Mouse (Mus musculus) heart, embryonic 11.5 days (tissue): ENCODE data around the gene Itih5. TPM values are rescaled to one million over a fixed set of nuclear protein-coding genes. Genes with fewer than 3 reads are reported as not detected.

Experiments used
- ATAC-seq: fragments of 200-750 bp; cut with Nextera tagmentation; replicated peaks from 2 replicates; pipeline ENCODE4 v1.8.0; 2017; ENCODE audit warnings: moderate library complexity; ENCODE audit not compliant: insufficient number of reproducible peaks, low FRiP score, low TSS enrichment
- H3K27ac ChIP-seq: fragments of 300-500 bp; sonication (generic); 2 replicates; pipeline ENCODE4 v1.5.1; 2014; ENCODE audit warnings: mild to moderate bottlenecking, low read depth, low read length
- H3K27me3 ChIP-seq: fragments of 300-500 bp; sonication (generic); 2 replicates; pipeline ENCODE4 v1.6.1; 2014; ENCODE audit warnings: mild to moderate bottlenecking, low read length, mixed read lengths; ENCODE audit not compliant: control insufficient read depth, insufficient read depth
- H3K36me3 ChIP-seq: fragments of 300-500 bp; sonication (generic); 2 replicates; pipeline ENCODE4 v1.6.1; 2014; ENCODE audit warnings: mild to moderate bottlenecking, low read length, moderate library complexity, mixed read lengths; ENCODE audit not compliant: control insufficient read depth, insufficient read depth
- H3K4me1 ChIP-seq: fragments of 300-500 bp; sonication (generic); 2 replicates; pipeline ENCODE4 v1.6.1; 2014; ENCODE audit warnings: low read length; ENCODE audit not compliant: control insufficient read depth, insufficient read depth
- H3K4me2 ChIP-seq: fragments of 300-500 bp; sonication (generic); 2 replicates; pipeline ENCODE4 v1.6.1; 2014; ENCODE audit warnings: mild to moderate bottlenecking, moderate library complexity
- H3K4me3 ChIP-seq: fragments of 300-500 bp; sonication (generic); 2 replicates; pipeline ENCODE4 v1.5.1; 2014; ENCODE audit warnings: low read depth, low read length
- H3K9ac ChIP-seq: fragments of 300-500 bp; sonication (generic); 2 replicates; pipeline ENCODE4 v1.6.1; 2014; ENCODE audit warnings: mild to moderate bottlenecking, low read depth, low read length, moderate library complexity
- H3K9me3 ChIP-seq: fragments of 300-500 bp; sonication (generic); replicated peaks from 2 replicates; pipeline ENCODE4 v1.6.1; 2016; ENCODE audit warnings: low read length; ENCODE audit not compliant: control insufficient read depth
- WGBS: fragments of 180-500 bp; shearing (Covaris S2); extraction: QIAGEN DNeasy Blood & Tissue Kit; methylation state at CpG from one replicate; pipeline ENCODE4 v1.1.7; 2014; ENCODE audit not compliant: insufficient replicate concordance; 5-methylcytosine and 5-hydroxymethylcytosine counted together
- polyA plus RNA-seq: library from polyadenylated mRNA; unstranded; fragments of >200 nt; fragmentation: Nextera tagmentation; extraction: Ambion mirVana; gene quantifications from 2 replicates; pipeline ENCODE4 v1.2.1, GENCODE M21; 2014

The Itih5 gene
- polyA plus RNA-seq, 1 experiment from 2014 or later: 2.7 TPM

DNA sequence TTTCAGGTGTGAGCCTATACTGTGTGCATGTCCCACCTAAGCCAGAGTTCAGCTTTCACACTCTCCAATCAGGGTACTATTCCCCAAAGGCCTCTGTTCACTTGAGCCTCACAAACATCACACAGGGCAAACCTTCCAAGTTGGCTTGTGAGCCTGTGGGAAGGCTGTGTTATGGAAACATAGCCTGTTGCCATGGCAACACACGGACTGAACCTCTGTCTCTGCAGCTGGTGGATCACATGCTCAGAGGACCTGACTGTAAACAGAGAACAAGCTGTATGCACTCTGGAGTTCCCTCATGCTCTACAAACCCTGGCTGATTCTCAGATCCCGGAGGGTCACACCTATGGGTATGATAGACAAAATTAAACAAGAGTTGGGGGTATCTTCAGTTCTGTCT is 122.8 kb downstream of the Itih5 start:
- Histone ChIP-seq H3K36me3 (no peaks in the 10 kb centered on the region), H3K4me2 (no peak overlapping the region), H3K9ac (no peak overlapping the region), H3K4me3 (no peak overlapping the region), H3K9me3 (no peaks in the 10 kb centered on the region), H3K27me3 (no peaks in the 10 kb centered on the region), H3K4me1 (no peaks in the 10 kb centered on the region), H3K27ac (no peak overlapping the region)
- no peak; the same call in 1 of the 2 replicates for ATAC-seq
- WGBS: 42% methylated on average over 2 of the region's 2 CpGs

GRCm38 (mm10) chr2:10283686-10284085 is 130.3 kb downstream of the Itih5 start:
- Histone ChIP-seq H3K36me3 (no peaks in the 10 kb centered on the region), H3K27me3 (no peaks in the 10 kb centered on the region; the same call in 1 of the 2 replicates), H3K9ac (0 out of 2 replicates have a peak overlapping the region, but pooled peaks have one; percentile 28), H3K4me3 (no peak overlapping the region), H3K27ac (no peak overlapping the region), H3K4me1 (peaks cover 4% of the 10 kb centered on the region; the same call in 1 of the 2 replicates), H3K4me2 (no peak overlapping the region), H3K9me3 (no peaks in the 10 kb centered on the region)
- no peak for ATAC-seq
- 34% methylated on average over 5 of the region's 5 CpGs for WGBS

DNA sequence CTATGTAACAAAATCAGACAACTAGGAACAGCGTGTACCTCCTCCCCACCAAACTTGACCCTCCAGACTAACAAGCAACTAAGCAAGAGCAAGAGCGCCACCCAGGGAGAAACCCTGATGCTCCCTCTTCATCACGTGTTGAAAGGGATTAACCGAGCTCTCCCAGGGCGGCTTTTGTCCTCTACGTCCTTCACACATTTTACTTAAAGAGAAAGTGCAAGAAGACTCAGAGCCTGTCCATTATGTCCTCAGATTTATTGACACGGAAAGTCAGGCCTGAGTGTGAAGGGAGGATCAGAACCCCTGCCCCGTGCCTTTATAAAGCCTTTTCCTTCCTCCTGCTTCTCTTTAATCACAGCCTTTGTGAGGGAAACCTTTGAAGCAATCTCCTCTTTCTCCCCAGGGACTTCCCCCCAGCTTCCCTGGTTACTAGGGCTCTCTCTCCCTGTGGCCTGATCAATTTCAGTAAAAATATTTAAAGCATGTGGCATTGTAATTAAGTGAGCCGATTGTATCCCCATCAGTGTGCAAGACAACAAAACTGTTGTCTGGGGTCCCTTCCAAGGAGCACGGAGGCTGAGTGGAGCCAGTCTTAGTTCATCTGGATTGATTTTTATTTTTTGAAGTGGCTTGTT is 131.4 kb downstream of the Itih5 start:
- Histone ChIP-seq H3K27ac (no peak overlapping the region), H3K27me3 (no peaks in the 10 kb centered on the region; the same call in 1 of the 2 replicates), H3K9me3 (no peaks in the 10 kb centered on the region), H3K4me2 (peak overlapping the region; percentile 25; the same call in 1 of the 2 replicates), H3K4me1 (peaks cover 4% of the 10 kb centered on the region; the same call in 1 of the 2 replicates), H3K4me3 (no peak overlapping the region), H3K9ac (no peak overlapping the region), H3K36me3 (no peaks in the 10 kb centered on the region)
- 10% methylated on average over 10 of the region's 10 CpGs for WGBS
- no peak for ATAC-seq

GRCm38 (mm10) chr2:10285975-10286374 is 132.6 kb downstream of the Itih5 start:
- Histone ChIP-seq H3K4me1 (peaks cover 4% of the 10 kb centered on the region; the same call in 1 of the 2 replicates), H3K27me3 (no peaks in the 10 kb centered on the region; the same call in 1 of the 2 replicates), H3K9ac (no peak overlapping the region), H3K4me3 (no peak overlapping the region), H3K27ac (no peak overlapping the region), H3K9me3 (no peaks in the 10 kb centered on the region), H3K4me2 (no peak overlapping the region), H3K36me3 (no peaks in the 10 kb centered on the region)
- WGBS: 43% methylated on average over 12 of the region's 13 CpGs
- no peak for ATAC-seq

DNA sequence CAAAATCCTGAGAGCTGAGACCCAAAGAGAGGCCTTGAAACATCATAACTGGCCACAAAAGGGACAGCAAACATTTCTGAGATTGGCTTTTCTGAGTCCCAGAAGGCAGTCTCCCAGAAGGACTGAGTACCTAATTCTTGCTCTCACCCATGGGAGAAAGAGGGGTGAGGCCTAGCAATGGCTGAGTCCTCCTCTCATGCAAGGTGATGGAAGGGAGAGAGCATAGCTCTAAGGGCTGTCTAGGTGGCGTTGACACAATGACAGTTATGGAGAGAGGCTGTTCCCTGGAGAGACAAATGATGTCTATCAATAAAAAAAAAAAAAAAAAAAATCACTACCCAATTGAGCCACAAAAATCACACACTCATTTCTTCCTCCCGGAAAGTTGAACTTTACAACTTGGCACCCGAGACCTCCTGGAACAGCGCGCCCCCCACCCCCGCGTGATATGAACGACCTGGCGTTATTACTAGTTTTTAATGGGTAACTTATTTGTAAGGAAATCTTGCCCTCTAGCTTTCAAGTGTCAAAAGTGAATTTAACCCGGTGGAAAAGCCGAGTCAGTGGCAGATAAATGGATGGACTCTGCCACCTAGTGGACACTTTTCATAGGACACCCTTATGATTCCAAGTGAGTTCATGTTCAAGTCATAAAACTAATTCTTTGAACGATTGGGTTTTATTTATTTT is 134.9 kb downstream of the Itih5 start:
- ATAC-seq: no peak
- no peak overlapping the region for H3K4me2 ChIP-seq

DNA sequence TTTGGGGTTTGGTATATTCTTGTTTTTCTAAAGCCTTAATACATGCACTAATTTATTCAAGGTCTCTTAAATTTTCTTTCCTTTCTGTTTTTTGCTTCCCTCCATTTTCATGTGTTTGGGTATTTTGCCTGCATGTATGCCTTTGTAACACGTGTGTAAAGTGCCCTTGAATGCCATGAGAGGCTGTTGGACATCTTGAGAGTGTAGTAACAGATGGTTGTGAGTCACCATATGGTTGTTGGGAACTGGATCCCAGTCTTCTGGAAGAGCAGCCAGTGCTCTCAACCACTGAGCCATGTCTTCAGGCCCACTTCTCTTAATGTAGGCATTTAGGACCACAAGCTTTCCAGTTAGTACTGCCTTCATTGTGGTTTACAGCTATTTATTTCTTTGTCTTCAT is 135.5 kb downstream of the Itih5 start:
- WGBS: 0% methylated on average over 1 of the region's 1 CpGs

More for the DNA sequence above, 134.9 kb downstream of the Itih5 start:
- Histone ChIP-seq H3K36me3 (no peaks in the 10 kb centered on the region), H3K4me1 (peaks cover 4% of the 10 kb centered on the region; the same call in 1 of the 2 replicates), H3K27me3 (peaks cover 2% of the 10 kb centered on the region; the same call in 1 of the 2 replicates), H3K27ac (no peak overlapping the region), H3K4me3 (no peak overlapping the region), H3K9ac (no peak overlapping the region), H3K9me3 (no peaks in the 10 kb centered on the region)
- 14% methylated on average over 12 of the region's 12 CpGs for whole genome bisulfite sequencing

DNA sequence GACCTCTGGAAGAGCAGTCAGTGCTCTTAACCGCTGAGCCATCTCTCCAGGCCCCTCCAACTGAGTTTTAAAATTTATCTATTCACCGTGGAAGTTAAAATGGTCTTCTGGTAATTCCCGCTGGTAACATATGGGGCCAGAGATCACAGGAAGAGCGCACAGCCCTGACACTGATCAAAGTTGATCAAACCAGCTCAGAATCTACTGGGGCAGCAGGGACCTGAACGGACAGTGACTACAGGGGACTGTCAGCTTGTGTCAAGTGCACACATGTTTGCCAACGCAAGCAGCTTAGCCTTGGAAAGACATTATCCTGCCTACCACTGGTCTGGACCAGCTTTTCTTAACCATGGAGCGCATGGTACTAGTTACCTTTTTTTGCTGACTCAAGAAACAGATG is 136.7 kb downstream of the Itih5 start:
- H3K9ac ChIP-seq: no peak overlapping the region
- H3K4me3 ChIP-seq: no peak overlapping the region
- WGBS: 79% methylated on average over 7 of the region's 7 CpGs
- H3K36me3 ChIP-seq: no peaks in the 10 kb centered on the region
- H3K4me1 ChIP-seq: no peaks in the 10 kb centered on the region
- no peaks in the 10 kb centered on the region for H3K9me3 ChIP-seq
- no peak overlapping the region for H3K27ac ChIP-seq
- no peak overlapping the region for H3K4me2 ChIP-seq
- ATAC-seq: no peak
- H3K27me3 ChIP-seq: peaks cover 2% of the 10 kb centered on the region; the same call in 1 of the 2 replicates

More for the DNA sequence above, 135.5 kb downstream of the Itih5 start:
- H3K4me3 ChIP-seq: no peak overlapping the region
- no peak overlapping the region for H3K9ac ChIP-seq
- H3K27ac ChIP-seq: no peak overlapping the region
- H3K4me2 ChIP-seq: no peak overlapping the region
- 0 out of 2 replicates have a peak, but pooled peaks cover 4% of the 10 kb centered on the region for H3K4me1 ChIP-seq
- H3K27me3 ChIP-seq: peaks cover 2% of the 10 kb centered on the region; the same call in 1 of the 2 replicates
- H3K9me3 ChIP-seq: no peaks in the 10 kb centered on the region
- H3K36me3 ChIP-seq: no peaks in the 10 kb centered on the region
- ATAC-seq: no peak

- Histone ChIP-seq H3K27ac (no peak overlapping the region), H3K9ac (no peak overlapping the region), H3K27me3 (peaks cover 2% of the 10 kb centered on the region; the same call in 1 of the 2 replicates), H3K36me3 (no peaks in the 10 kb centered on the region), H3K4me2 (no peak overlapping the region), H3K4me1 (no peaks in the 10 kb centered on the region), H3K4me3 (no peak overlapping the region), H3K9me3 (no peaks in the 10 kb centered on the region)
- ATAC-seq: no peak
- WGBS: 52% methylated on average over 10 of the region's 10 CpGs
These were observed 140.3 kb downstream of the Itih5 start for GRCm38 (mm10) chr2:10293556-10294206.
